Mouse (Mus musculus): ENCODE results near the gene Zfp672.
"Not testable (repeated sequence)": the region's sequence is repeated elsewhere in the genome, so short reads cannot be mapped to it uniquely, and the experiment has no call there.

Gene Zfp672

GRCm38 (mm10) chr11:58323570-58324340, 6.4 kb downstream of the Zfp672 start:
- no peak for DNase-seq

- DNase-seq: peak; percentile 99
Observed at GRCm38 (mm10) chr11:58322824-58323569, 7.1 kb downstream of the Zfp672 start.

- no peak for DNase-seq
Observed at GRCm38 (mm10) chr11:58316768-58317390, 13.3 kb downstream of the Zfp672 start.

GRCm38 (mm10) chr11:58316344-58316743, 13.8 kb downstream of the Zfp672 start:
- DNase-seq: no peak

- no peak for DNase-seq
Observed at GRCm38 (mm10) chr11:58315536-58316168, 14.5 kb downstream of the Zfp672 start.

GRCm38 (mm10) chr11:58314069-58314468, 16.1 kb downstream of the Zfp672 start:
- DNase-seq: no peak

- DNase-seq: no peak
Observed at GRCm38 (mm10) chr11:58308661-58309060, 21.5 kb downstream of the Zfp672 start.

GRCm38 (mm10) chr11:58307411-58308080, 22.6 kb downstream of the Zfp672 start:
- DNase-seq: peak; percentile 79

GRCm38 (mm10) chr11:58306860-58307308, 23.3 kb downstream of the Zfp672 start, which contains the start of gene Zfp692:
Gene Zfp692 (plus strand): TSS chr11:58307069.
- DNase-seq: peak; percentile 96

- not testable (repeated sequence) for DNase-seq
Observed at GRCm38 (mm10) chr11:58305299-58305698, 24.8 kb downstream of the Zfp672 start.

- DNase-seq: no peak
Observed at GRCm38 (mm10) chr11:58303594-58303993, 26.5 kb downstream of the Zfp672 start.

GRCm38 (mm10) chr11:58302774-58303445, 27.2 kb downstream of the Zfp672 start:
- DNase-seq: no peak

GRCm38 (mm10) chr11:58301837-58302754, 28.0 kb downstream of the Zfp672 start:
- peak; percentile 97 for DNase-seq

GRCm38 (mm10) chr11:58301057-58301456, 29.1 kb downstream of the Zfp672 start:
- DNase-seq: peak; percentile 85

GRCm38 (mm10) chr11:58297396-58297795, 32.7 kb downstream of the Zfp672 start:
- DNase-seq: no peak

- DNase-seq: no peak
Observed at GRCm38 (mm10) chr11:58292791-58293190, 37.3 kb downstream of the Zfp672 start.

- DNase-seq: no peak
Observed at GRCm38 (mm10) chr11:58290812-58291211, 39.3 kb downstream of the Zfp672 start.

GRCm38 (mm10) chr11:58289992-58290682, 40.0 kb downstream of the Zfp672 start:
- no peak for DNase-seq

- DNase-seq: no peak
Observed at GRCm38 (mm10) chr11:58282518-58282917, 47.6 kb downstream of the Zfp672 start.

- DNase-seq: no peak
Observed at GRCm38 (mm10) chr11:58281970-58282496, 48.1 kb downstream of the Zfp672 start.
